Mouse (Mus musculus) cerebellum, adult (tissue): ENCODE measurements around the gene Gm49393.

Experiments used
- ATAC-seq: cut with Nextera tagmentation; 2 replicates; pipeline ENCODE4 v1.9.2; 2017; ENCODE audit warnings: mild to moderate bottlenecking, moderate library complexity, mixed read lengths; ENCODE audit not compliant: insufficient number of reproducible peaks, low FRiP score, low TSS enrichment

The Gm49393 gene

GRCm38 (mm10) chr13:60812768-60813167 is 122.6 kb downstream of the Gm49393 start:
- no peak for ATAC-seq

- ATAC-seq, result no peak
These were observed 125.7 kb downstream of the Gm49393 start for GRCm38 (mm10) chr13:60809690-60810089.
